Comparison of ENCODE assay signal across 8 mouse cellular contexts in genomic region chr2:38429752-38430378, GRCm38 (mm10).
DNase-seq lines count a peak whose midpoint lies in the region.

No protein-coding gene starts in this region.

- peak; percentile 84 to 85 for DNase-seq in B cell, adult 2 months
- peak; percentile 83 for DNase-seq in NIH3T3 (ENCODE audit: low read depth)
- DNase-seq in cerebellum, adult 9-11 months: peak; percentile 73
- DNase-seq in gastrocnemius, postnatal 10 days: peak; percentile 81
- DNase-seq in kidney, postnatal 36 days: peak; percentile 76 to 87
- peak; percentile 74 to 78 for DNase-seq in lung, adult 18-20 months
- DNase-seq in right cerebral cortex, adult 2 months (ENCODE audit: low spot score in 2 of 2): peak; percentile 77 to 82
- DNase-seq in urinary bladder, postnatal 14 days (ENCODE audit: low spot score): peak; percentile 68

Comparison
In these comparisons a context has a peak if more than half of its experiments do, and no peak if none do; other contexts are left out.
1. Peak in every context shown above with its lines: DNase-seq.